Mouse (Mus musculus): Measurements from ENCODE around the gene Caskin1.

- no peak for TF ChIP-seq POLR2A (IDR thresholded peaks at IDR 0.05; ENCODE audit: insufficient read depth, low read length)
- TF ChIP-seq CTCF (IDR thresholded peaks at IDR 0.05; ENCODE audit: low read depth, low read length), result no peak
- TF ChIP-seq EP300 (IDR thresholded peaks at IDR 0.05; ENCODE audit: insufficient read depth, low read depth, low read length), result no peak
Measured at GRCm38 (mm10) chr17:24548921-24549617, 60.7 kb downstream of the Caskin1 start.

All from ES-Bruce4 (cell line).